Mouse (Mus musculus): ENCODE results near the gene Fgf12.

DNA sequence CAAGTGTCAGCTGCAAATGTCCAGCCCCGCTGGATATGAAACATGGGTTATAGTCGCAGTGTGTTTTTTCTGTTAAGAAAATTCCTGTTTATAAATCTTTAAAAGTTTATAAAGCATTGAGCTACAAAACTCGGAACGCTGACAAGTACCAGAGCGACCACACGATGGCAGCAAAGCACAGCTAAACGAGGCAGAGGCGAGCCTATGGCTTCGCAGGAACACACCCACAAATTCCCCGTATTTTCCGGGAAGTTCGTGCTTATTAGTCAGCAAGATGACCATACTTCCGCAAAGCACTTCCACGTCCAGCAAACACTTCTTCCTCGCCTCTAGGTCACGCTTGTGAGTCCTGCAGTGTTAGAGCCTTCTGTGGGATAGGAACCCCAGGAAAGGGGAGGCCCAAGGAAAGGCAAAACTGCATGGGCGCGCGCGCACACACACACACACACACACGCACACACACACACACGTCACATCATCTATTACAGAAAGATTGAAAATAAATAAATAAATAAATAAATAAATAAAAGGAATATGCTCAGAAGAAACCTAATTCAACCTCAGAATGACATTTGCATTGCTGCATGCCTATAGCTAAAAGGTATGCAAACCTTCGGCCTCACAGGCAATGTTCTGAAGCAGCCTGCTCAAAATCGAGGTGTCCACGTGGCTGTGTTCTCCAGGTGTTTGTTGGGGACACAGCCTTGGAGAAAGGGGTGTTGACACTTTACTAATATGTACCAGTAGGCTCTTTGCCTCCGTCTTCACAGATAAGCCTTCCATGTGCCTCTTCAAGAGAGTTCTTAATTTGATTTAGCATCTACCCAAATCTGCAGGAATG lies 159.6 kb downstream of the Fgf12 start:
- no peak for TF ChIP-seq CTCF (IDR thresholded peaks at IDR 0.05; ENCODE audit: low read depth, low read length)
- TF ChIP-seq GATA1 (IDR thresholded peaks at IDR 0.05; ENCODE audit: borderline replicate concordance, low read length), result no peak
- TF ChIP-seq TAL1 (conservative IDR thresholded peaks at IDR 0.05; ENCODE audit: low read depth, low read length), result no peak
- TF ChIP-seq POLR2AphosphoS5 (IDR thresholded peaks at IDR 0.05; ENCODE audit: insufficient replicate concordance, low read depth, low read length), result no peak
- TF ChIP-seq GATA2 (IDR thresholded peaks at IDR 0.05; ENCODE audit: borderline replicate concordance, low read depth, low read length), result no peak

Measured in G1E (cell line).